Mouse (Mus musculus) heart, postnatal 0 days (tissue): ENCODE results near the gene Psg21. TPM values are rescaled to one million over a fixed set of nuclear protein-coding genes. Genes with fewer than 3 reads are reported as not detected.
A peak's percentile ranks its signal among the peaks of the same experiment; 100 is the strongest.
"Not testable (repeated sequence)": the region's sequence is repeated elsewhere in the genome, so short reads cannot be mapped to it uniquely, and the experiment has no call there.

Source experiments
- ATAC-seq: fragments of 200-750 bp; cut with Nextera tagmentation; 2 replicates; pipeline ENCODE4 v1.8.0; 2017; ENCODE audit warnings: low read depth, moderate number of reproducible peaks, moderate library complexity; ENCODE audit not compliant: insufficient read depth
- DNase-seq: peaks from one replicate; pipeline ENCODE4 v3.0.0-alpha.2; 2016; ENCODE audit warnings: low spot score
- H3K27ac ChIP-seq: fragments of 300-500 bp; sonication (generic); 2 replicates; pipeline ENCODE4 v1.5.1; 2014; ENCODE audit warnings: low read depth, mild to moderate bottlenecking
- H3K27me3 ChIP-seq: fragments of 300-500 bp; sonication (generic); 2 replicates; pipeline ENCODE4 v1.6.1; 2014; ENCODE audit warnings: low read length, mixed read lengths; ENCODE audit not compliant: control insufficient read depth, insufficient read depth
- H3K36me3 ChIP-seq: fragments of 300-500 bp; sonication (generic); replicated peaks from 2 replicates; pipeline ENCODE4 v1.6.1; 2014; ENCODE audit warnings: low read length, mixed read lengths; ENCODE audit not compliant: control insufficient read depth, insufficient read depth
- H3K4me1 ChIP-seq: fragments of 300-500 bp; sonication (generic); 2 replicates; pipeline ENCODE4 v1.6.1; 2014; ENCODE audit warnings: antibody characterized with exemption; ENCODE audit not compliant: control insufficient read depth, insufficient read depth
- H3K4me2 ChIP-seq: fragments of 300-500 bp; sonication (generic); 2 replicates; pipeline ENCODE4 v1.6.1; 2014; ENCODE audit warnings: low read depth, mild to moderate bottlenecking, low read length, moderate library complexity
- H3K4me3 ChIP-seq: fragments of 300-500 bp; sonication (generic); 2 replicates; pipeline ENCODE4 v1.5.1; 2014; ENCODE audit warnings: low read depth, low read length
- H3K9ac ChIP-seq: fragments of 300-500 bp; sonication (generic); replicated peaks from 2 replicates; pipeline ENCODE4 v1.6.1; 2014; ENCODE audit warnings: low read depth, low read length, mixed read lengths
- H3K9me3 ChIP-seq: fragments of 300-500 bp; sonication (generic); replicated peaks from 2 replicates; pipeline ENCODE4 v1.6.1; 2016; ENCODE audit warnings: low read length; ENCODE audit not compliant: control insufficient read depth
- CTCF ChIP-seq: IDR thresholded peaks from 2 replicates; pipeline ENCODE4 v1.5.1; 2016; ENCODE audit warnings: antibody characterized with exemption, control low read depth, low read depth
- EP300 ChIP-seq: IDR thresholded peaks from 2 replicates; pipeline ENCODE4 v1.6.1; 2016; ENCODE audit warnings: antibody characterized with exemption, low read depth
- WGBS: fragments of 180-500 bp; shearing (Covaris S2); extraction: QIAGEN DNeasy Blood & Tissue Kit; methylation state at CpG from one replicate; pipeline ENCODE4 v1.1.7; 2014; 5-methylcytosine and 5-hydroxymethylcytosine counted together
- polyA plus RNA-seq: library from polyadenylated mRNA; unstranded; fragments of >200 nt; fragmentation: Nextera tagmentation; extraction: Ambion mirVana; gene quantifications from 2 replicates; pipeline ENCODE4 v1.2.1, GENCODE M21; 2015
- total RNA-seq: library from RNA; depleted of rRNA; stranded (reverse); fragments of >200 nt; gene quantifications from 2 replicates; pipeline ENCODE4 v1.2.3, GENCODE M21; 2014; ENCODE audit warnings: low replicate concordance; rRNA removed

Psg21 gene
- total RNA-seq (not detected in 2 replicates), polyA plus RNA-seq (not detected in 2 replicates)

DNA sequence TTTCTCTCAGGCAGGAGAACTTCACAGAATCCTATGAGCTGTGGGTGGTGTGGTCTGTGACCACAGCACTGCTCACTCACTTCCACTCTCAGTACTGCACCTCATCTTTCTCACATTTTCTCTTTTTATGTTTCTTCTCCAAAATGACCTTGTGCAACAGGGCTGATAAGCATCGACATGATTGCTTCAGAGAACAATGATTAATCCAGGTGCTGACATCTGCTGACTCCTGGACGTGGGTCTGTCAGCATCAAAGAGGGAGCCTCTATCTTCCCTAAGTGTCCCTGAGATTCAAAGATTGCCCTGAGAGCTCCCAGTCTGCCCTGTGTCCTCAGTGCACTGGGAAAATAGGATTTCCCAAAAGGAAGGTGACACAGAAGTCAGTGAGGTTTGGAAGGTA lies at the start of gene Psg21:
TSS of gene Psg21 (minus strand) at position 101 of the 400 bp plus-strand sequence.
- not testable (repeated sequence) for H3K27me3 ChIP-seq, H3K27ac ChIP-seq, H3K9ac ChIP-seq, H3K4me3 ChIP-seq, ATAC-seq, H3K36me3 ChIP-seq, H3K4me2 ChIP-seq, DNase-seq, H3K9me3 ChIP-seq, H3K4me1 ChIP-seq
- WGBS: 9% methylated on average over 1 of the region's 2 CpGs

GRCm38 (mm10) chr7:18686085-18686484 lies 29.6 kb upstream of the Psg21 start, which contains the start of gene Psg20:
Gene Psg20 (minus strand): TSS chr7:18686185.
- no peak within 1 kb of the TSS for H3K4me2 ChIP-seq
- ATAC-seq: no peak
- H3K27ac ChIP-seq: no peak within 1 kb of the TSS
- DNase-seq: no peak
- H3K4me3 ChIP-seq: no peak within 1 kb of the TSS
- H3K9ac ChIP-seq: no peak within 1 kb of the TSS
- no peaks in the 10 kb centered on the region for H3K27me3 ChIP-seq
- TF ChIP-seq EP300 (no peak), CTCF (no peak)
- no peaks in the 10 kb centered on the region for H3K9me3 ChIP-seq
- no peaks in the 10 kb centered on the region for H3K36me3 ChIP-seq
- WGBS: 43% methylated on average over 2 of the region's 2 CpGs
- no peaks in the 10 kb centered on the region for H3K4me1 ChIP-seq

DNA sequence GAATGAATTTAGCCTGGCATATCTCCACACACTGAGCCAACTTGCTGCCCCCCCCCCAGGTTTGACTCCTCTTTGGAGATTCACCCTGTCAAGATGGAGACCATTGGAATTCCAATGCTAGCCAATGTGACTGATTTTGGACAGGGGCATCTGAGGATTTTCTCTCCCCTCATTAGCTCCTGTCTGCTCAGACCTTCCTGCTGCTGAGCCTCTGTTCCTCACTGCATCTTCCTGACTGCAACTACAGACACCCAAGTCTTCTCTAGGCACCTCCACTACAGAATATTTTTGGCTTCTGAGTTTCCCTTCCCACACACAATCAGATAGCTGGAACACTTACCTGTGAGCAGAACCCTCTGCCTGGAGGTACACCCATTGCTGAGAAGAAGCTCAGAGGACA lies 29.1 kb upstream of the Psg21 start:
- no peaks in the 10 kb centered on the region for H3K27me3 ChIP-seq
- TF ChIP-seq EP300 (no peak), CTCF (no peak)
- no peak for ATAC-seq

DNA sequence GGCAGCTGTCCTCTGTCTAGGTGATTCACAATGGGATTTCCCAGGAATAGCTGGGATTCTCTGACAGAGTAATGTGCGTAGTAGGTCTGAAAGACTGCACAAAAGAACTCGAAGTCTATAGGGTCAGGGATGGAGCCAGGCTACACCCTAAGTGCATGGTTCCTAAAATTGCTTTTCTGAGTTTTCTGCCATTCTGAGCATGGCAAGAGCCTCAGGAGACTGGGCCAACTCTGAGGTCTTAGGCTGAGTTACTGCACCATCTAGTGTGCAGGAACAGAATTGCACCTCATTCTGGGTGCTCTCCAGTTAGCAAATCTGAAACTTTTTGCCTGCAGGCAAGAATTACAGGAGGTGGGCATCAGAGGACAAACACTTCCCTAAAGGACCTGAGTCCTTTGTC lies 23.2 kb upstream of the Psg21 start:
- no peak for TF ChIP-seq EP300
- peak; percentile 68 for TF ChIP-seq CTCF
- no peak for ATAC-seq
- WGBS: 43% methylated on average over 2 of the region's 2 CpGs

More for the DNA sequence above, 29.1 kb upstream of the Psg21 start:
- Histone ChIP-seq H3K9ac (no peak overlapping the region), H3K9me3 (no peaks in the 10 kb centered on the region), H3K36me3 (no peaks in the 10 kb centered on the region), H3K4me2 (no peak overlapping the region), H3K4me3 (no peak overlapping the region), H3K27ac (no peak overlapping the region), H3K4me1 (no peaks in the 10 kb centered on the region)
- no peak for DNase-seq

DNA sequence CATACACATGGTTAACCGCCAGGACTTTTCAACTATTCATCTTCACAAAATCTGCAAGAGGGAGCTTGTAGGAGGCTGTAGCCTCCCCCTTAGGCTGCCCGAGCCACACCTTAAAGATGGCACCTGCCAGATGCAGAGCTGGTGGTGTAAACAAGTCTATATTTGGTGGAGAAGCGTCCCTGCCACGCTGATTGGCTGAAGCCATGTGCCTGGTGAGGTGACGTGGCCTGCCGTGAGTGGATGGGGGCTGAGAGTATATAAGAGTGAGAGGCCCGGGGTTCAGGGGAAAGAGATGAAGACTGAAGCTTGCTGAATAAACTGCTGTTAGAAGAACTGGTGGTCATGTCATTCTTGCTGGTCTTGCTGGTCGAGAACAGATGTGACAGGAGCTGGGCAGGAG lies 29.6 kb downstream of the Psg21 start:
- H3K9me3 ChIP-seq, H3K9ac ChIP-seq, ATAC-seq, H3K4me1 ChIP-seq, H3K27me3 ChIP-seq, DNase-seq, H3K36me3 ChIP-seq, H3K4me3 ChIP-seq, H3K4me2 ChIP-seq, H3K27ac ChIP-seq: not testable (repeated sequence)
- WGBS: 72% methylated on average over 8 of the region's 8 CpGs

More for the DNA sequence above, 23.2 kb upstream of the Psg21 start:
- Histone ChIP-seq H3K9me3 (no peaks in the 10 kb centered on the region), H3K27me3 (no peaks in the 10 kb centered on the region), H3K27ac (no peak overlapping the region), H3K4me2 (no peak overlapping the region), H3K4me3 (no peak overlapping the region), H3K36me3 (no peaks in the 10 kb centered on the region), H3K4me1 (no peaks in the 10 kb centered on the region), H3K9ac (no peak overlapping the region)
- DNase-seq: peak; percentile 34

DNA sequence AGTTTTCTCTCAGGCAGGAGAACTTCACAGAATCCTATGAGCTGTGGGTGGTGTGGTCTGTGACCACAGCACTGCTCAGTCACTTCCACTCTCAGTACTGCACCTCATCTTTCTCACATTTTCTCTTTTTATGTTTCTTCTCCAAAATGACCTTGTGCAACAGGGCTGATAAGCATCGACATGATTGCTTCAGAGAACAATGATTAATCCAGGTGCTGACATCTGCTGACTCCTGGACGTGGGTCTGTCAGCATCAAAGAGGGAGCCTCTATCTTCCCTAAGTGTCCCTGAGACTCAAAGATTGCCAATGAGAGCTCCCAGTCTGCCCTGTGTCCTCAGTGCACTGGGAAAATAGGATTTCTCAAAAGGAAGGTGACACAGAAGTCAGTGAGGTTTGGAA lies 40.1 kb downstream of the Psg21 start, which contains the start of gene Psg23:
TSS of gene Psg23 (minus strand) at position 101 of the 400 bp plus-strand sequence.
- H3K4me2 ChIP-seq, H3K27me3 ChIP-seq, H3K36me3 ChIP-seq, H3K9ac ChIP-seq, H3K27ac ChIP-seq, H3K4me3 ChIP-seq, H3K4me1 ChIP-seq, DNase-seq, H3K9me3 ChIP-seq, ATAC-seq: not testable (repeated sequence)
- 31% methylated on average over 1 of the region's 2 CpGs for WGBS

Other genes starting within 250 kb of the Psg21 start
- not detected in 2 replicates for gene Psg28, start 224.7 kb downstream of the Psg21 start, total RNA-seq
- not detected in 2 replicates for gene Psg28, start 224.7 kb downstream of the Psg21 start, polyA plus RNA-seq
- gene Psg26, start 172.5 kb downstream of the Psg21 start, total RNA-seq: not detected in 2 replicates
- not detected in 2 replicates for gene Psg26, start 172.5 kb downstream of the Psg21 start, polyA plus RNA-seq
- not detected in 2 replicates for gene Psg25, start 124.5 kb downstream of the Psg21 start, total RNA-seq
- gene Psg25, start 124.5 kb downstream of the Psg21 start, polyA plus RNA-seq: not detected in 2 replicates
- not detected in 2 replicates for gene Psg27, start 89.4 kb downstream of the Psg21 start, total RNA-seq
- not detected in 2 replicates for gene Psg27, start 89.4 kb downstream of the Psg21 start, polyA plus RNA-seq
- not detected in 2 replicates for gene Psg23, start 40.2 kb downstream of the Psg21 start, total RNA-seq
- gene Psg23, start 40.2 kb downstream of the Psg21 start, polyA plus RNA-seq: not detected in 2 replicates
- not detected in 2 replicates for gene Psg20, start 29.5 kb upstream of the Psg21 start, total RNA-seq
- not detected in 2 replicates for gene Psg20, start 29.5 kb upstream of the Psg21 start, polyA plus RNA-seq
- gene Psg22, start 61.4 kb upstream of the Psg21 start, total RNA-seq: not detected in 2 replicates
- 0.05 TPM in 1 of 2 replicates, not detected in the other for gene Psg22, start 61.4 kb upstream of the Psg21 start, polyA plus RNA-seq
- gene Psg19, start 141.8 kb upstream of the Psg21 start, total RNA-seq: not detected in 2 replicates
- gene Psg19, start 141.8 kb upstream of the Psg21 start, polyA plus RNA-seq: not detected in 2 replicates
- gene Psg17, start 164.9 kb upstream of the Psg21 start, total RNA-seq: not detected in 2 replicates
- gene Psg17, start 164.9 kb upstream of the Psg21 start, polyA plus RNA-seq: not detected in 2 replicates
- 0.34 and 3.0 TPM in 2 replicates for gene Mill2, start 183.2 kb upstream of the Psg21 start, total RNA-seq
- gene Mill2, start 183.2 kb upstream of the Psg21 start, polyA plus RNA-seq: 0.86 and 1.2 TPM in 2 replicates
- gene Pglyrp1, start 214.6 kb upstream of the Psg21 start, total RNA-seq: 1.4 TPM in 1 of 2 replicates, not detected in the other
- 1.8 and 6.9 TPM in 2 replicates for gene Pglyrp1, start 214.6 kb upstream of the Psg21 start, polyA plus RNA-seq